Mouse (Mus musculus): Measurements from ENCODE around the gene Me1.
A peak's percentile ranks its signal among the peaks of the same experiment; 100 is the strongest.

The Me1 gene

GRCm38 (mm10) chr9:86592676-86593668, 102.8 kb downstream of the Me1 start:
- peak; percentile 17 to 68 for DNase-seq

GRCm38 (mm10) chr9:86587019-86587795, 108.5 kb downstream of the Me1 start:
- no peak for DNase-seq

- peak; percentile 81 to 84 for DNase-seq
Observed at GRCm38 (mm10) chr9:86583740-86584139, 112.0 kb downstream of the Me1 start.

- DNase-seq: no peak
Observed at GRCm38 (mm10) chr9:86579657-86580056, 116.1 kb downstream of the Me1 start.

GRCm38 (mm10) chr9:86575178-86575577, 120.6 kb downstream of the Me1 start:
- no peak for DNase-seq

GRCm38 (mm10) chr9:86573616-86574303, 122.0 kb downstream of the Me1 start:
- no peak for DNase-seq

GRCm38 (mm10) chr9:86572636-86573291, 123.0 kb downstream of the Me1 start:
- DNase-seq: peak; percentile 86 to 87

- no peak for DNase-seq
Observed at GRCm38 (mm10) chr9:86572196-86572595, 123.6 kb downstream of the Me1 start.

- DNase-seq: peak; percentile 99 to 100
Observed at GRCm38 (mm10) chr9:86571540-86572135, 124.1 kb downstream of the Me1 start, which contains the start of the genes Pgm3 and Rwdd2a. Gene Pgm3 (minus strand): TSS chr9:86571842. Gene Rwdd2a (plus strand): TSS chr9:86571991.

- DNase-seq: peak; percentile 14 to 16
Observed at GRCm38 (mm10) chr9:86570946-86571345, 124.8 kb downstream of the Me1 start.

GRCm38 (mm10) chr9:86570261-86570890, 125.4 kb downstream of the Me1 start:
- DNase-seq: no peak

- DNase-seq: no peak
Observed at GRCm38 (mm10) chr9:86569314-86569910, 126.3 kb downstream of the Me1 start.

- no peak for DNase-seq
Observed at GRCm38 (mm10) chr9:86560543-86560942, 135.2 kb downstream of the Me1 start.

- DNase-seq: peak; percentile 59 to 62
Observed at GRCm38 (mm10) chr9:86554641-86555040, 141.1 kb downstream of the Me1 start.

GRCm38 (mm10) chr9:86553886-86554285, 141.9 kb downstream of the Me1 start:
- DNase-seq: peak; percentile 15 to 39

- DNase-seq: no peak
Observed at GRCm38 (mm10) chr9:86550717-86551116, 145.0 kb downstream of the Me1 start.

- DNase-seq: no peak
Observed at GRCm38 (mm10) chr9:86549637-86550162, 146.1 kb downstream of the Me1 start.

GRCm38 (mm10) chr9:86544559-86544958, 151.2 kb downstream of the Me1 start:
- DNase-seq: no peak

GRCm38 (mm10) chr9:86543451-86543850, 152.3 kb downstream of the Me1 start:
- no peak for DNase-seq

GRCm38 (mm10) chr9:86534071-86534470, 161.7 kb downstream of the Me1 start:
- no peak for DNase-seq
